Mouse (Mus musculus): Measurements from ENCODE around the gene Ano8. TPM values are rescaled to one million over a fixed set of nuclear protein-coding genes. Genes with fewer than 3 reads are reported as not detected.
"Not testable (repeated sequence)": the region's sequence is repeated elsewhere in the genome, so short reads cannot be mapped to it uniquely, and the experiment has no call there.

Ano8 gene
- total RNA-seq, 2 experiments from 2014 or later = 25.9 to 26.3 TPM

DNA sequence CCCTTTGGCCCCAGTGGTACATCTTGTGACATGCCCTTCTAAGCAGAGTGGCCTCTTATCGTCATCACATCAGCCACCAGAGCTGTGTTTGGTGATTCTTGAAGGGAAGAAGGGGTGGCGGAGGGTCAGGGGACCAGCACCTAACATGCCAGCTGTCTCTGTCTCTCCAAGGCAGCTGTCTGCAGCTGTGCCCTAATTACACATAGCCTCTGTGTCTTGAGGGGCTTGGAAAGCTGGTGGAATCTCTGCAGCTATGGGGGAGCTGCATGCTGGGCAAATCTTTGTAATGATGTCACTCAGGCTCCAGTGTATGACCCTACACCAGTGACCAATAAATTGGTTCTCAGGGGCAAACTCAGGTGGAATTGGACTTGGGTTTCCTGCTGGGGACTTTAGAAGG, 33.1 kb downstream of the Ano8 start:
- DNase-seq (ENCODE audit: low spot score in 2 of 2) = no peak

- no peak for DNase-seq (ENCODE audit: low spot score in 2 of 2)
Measured at GRCm38 (mm10) chr8:71451777-71452176, 34.0 kb downstream of the Ano8 start.

- DNase-seq (ENCODE audit: low spot score in 2 of 2) = no peak
Measured at GRCm38 (mm10) chr8:71451337-71451736, 34.4 kb downstream of the Ano8 start.

DNA sequence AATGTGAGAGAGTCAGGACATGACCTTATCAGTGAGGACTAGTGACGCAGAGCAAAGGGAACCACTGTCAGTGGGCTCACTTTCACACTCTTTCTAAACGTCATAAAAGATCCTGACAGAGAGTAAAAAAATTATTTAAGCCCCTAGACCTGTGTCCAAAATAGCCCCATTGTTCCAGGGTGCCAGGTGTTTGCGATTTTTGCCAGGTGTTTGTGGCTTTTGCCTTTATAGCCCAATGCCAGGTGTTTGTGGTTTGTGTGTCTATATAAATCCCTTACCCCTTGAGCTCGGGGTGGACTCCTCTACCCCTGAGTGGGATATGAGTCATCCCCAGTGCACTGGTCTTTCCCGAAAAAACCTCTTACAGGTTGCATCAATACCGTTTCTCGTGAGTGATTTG, 40.7 kb downstream of the Ano8 start:
- DNase-seq (ENCODE audit: low spot score in 2 of 2) = no peak

DNA sequence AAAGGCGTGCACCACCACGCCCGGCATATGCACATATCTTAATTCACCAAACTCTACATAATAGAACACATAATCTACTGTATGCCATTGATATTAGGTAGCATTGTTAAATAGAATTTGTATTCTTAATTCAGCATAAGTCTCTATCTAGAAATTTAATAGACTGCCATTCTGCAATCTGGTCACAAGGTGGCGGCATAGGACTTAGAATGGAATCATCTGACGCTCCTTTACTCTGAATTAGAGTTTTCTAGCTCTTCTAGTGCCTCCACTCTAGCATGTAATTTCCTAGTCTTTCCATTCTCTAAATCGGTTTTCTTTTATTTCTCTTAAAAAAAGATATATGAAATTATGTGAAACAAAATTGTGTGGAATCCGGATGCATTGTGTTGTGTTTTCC, 44.4 kb downstream of the Ano8 start:
- DNase-seq (ENCODE audit: low spot score in 2 of 2) = no peak

DNA sequence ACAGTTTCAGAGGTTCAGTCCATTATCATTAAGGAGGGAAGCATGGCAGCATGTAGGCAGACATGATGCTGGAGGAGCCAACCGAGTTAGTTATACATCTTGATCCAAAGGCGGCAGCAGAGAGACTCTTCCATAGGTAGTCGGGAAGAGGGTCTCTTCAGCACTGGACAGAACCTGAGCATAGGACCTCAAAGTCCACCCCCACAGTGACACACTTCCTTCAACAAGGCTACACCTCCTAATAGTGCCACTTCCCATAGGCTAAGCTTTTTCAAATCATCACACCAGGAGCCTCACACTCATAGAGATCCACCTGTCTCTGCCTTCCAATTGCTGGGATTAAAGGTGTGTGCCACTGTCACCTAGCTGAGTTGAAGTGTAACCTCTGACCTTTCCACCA, 48.7 kb downstream of the Ano8 start:
- no peak for DNase-seq (ENCODE audit: low spot score in 2 of 2)

- not testable (repeated sequence) for DNase-seq (ENCODE audit: low spot score in 2 of 2)
Measured at GRCm38 (mm10) chr8:71432935-71433334, 52.8 kb downstream of the Ano8 start.

Other genes with a start within 250 kb of the Ano8 start
- gene Myo9b, start 213.2 kb downstream of the Ano8 start, total RNA-seq (2021) = 10 to 100 TPM; 43.8 to 47.6 TPM
- gene Haus8, start 213.0 kb downstream of the Ano8 start, total RNA-seq (2021) = 10 to 100 TPM; 22.2 to 26.2 TPM
- 100 to 1,000 TPM; 210 to 221 TPM for gene Use1, start 119.1 kb downstream of the Ano8 start, total RNA-seq (2021)
- gene Ocel1, start 114.7 kb downstream of the Ano8 start, total RNA-seq (2021) = 10 to 100 TPM; 12.0 to 13.6 TPM
- gene Nr2f6, start 104.0 kb downstream of the Ano8 start, total RNA-seq (2021) = 10 to 100 TPM; 67.6 to 70.6 TPM
- 10 to 100 TPM; 21.6 to 21.8 TPM for gene Ushbp1, start 90.2 kb downstream of the Ano8 start, total RNA-seq (2021)
- 100 to 1,000 TPM; 108 to 109 TPM for gene Babam1, start 89.1 kb downstream of the Ano8 start, total RNA-seq (2021)
- 10 to 100 TPM; 13.5 to 14.6 TPM for gene Ankle1, start 80.0 kb downstream of the Ano8 start, total RNA-seq (2021)
- 10 to 100 TPM; 58.9 to 65.9 TPM for gene Abhd8, start 22.3 kb downstream of the Ano8 start, total RNA-seq (2021)
- 10 to 100 TPM; 87.7 to 89.8 TPM for gene Mrpl34, start 21.0 kb downstream of the Ano8 start, total RNA-seq (2021)
- 10 to 100 TPM; 61.2 to 61.4 TPM for gene Dda1, start 16.8 kb downstream of the Ano8 start, total RNA-seq (2021)
- gene Gtpbp3, start 2.1 kb upstream of the Ano8 start, total RNA-seq (2021) = 10 to 100 TPM; 30.6 to 32.0 TPM
- gene Plvap, start 25.8 kb upstream of the Ano8 start, total RNA-seq (2021) = 100 to 1,000 TPM; 179 to 185 TPM
- gene Ccdc194, start 39.7 kb upstream of the Ano8 start, total RNA-seq (2021) = under 1 TPM in 1 of 2 experiments, not detected in 1; 0.25 TPM
- 10 to 100 TPM; 39.6 to 46.0 TPM for gene Bst2, start 51.5 kb upstream of the Ano8 start, total RNA-seq (2021)
- 10 to 100 TPM; 74.5 to 76.0 TPM for gene Mvb12a, start 57.0 kb upstream of the Ano8 start, total RNA-seq (2021)
- gene Tmem221, start 72.9 kb upstream of the Ano8 start, total RNA-seq (2021) = 1 to 10 TPM; 4.4 to 4.5 TPM
- under 1 TPM; 0.25 to 0.65 TPM for gene Nxnl1, start 80.6 kb upstream of the Ano8 start, total RNA-seq (2021)
- 100 to 1,000 TPM; 110 to 111 TPM for gene Slc27a1, start 82.9 kb upstream of the Ano8 start, total RNA-seq (2021)
- 100 to 1,000 TPM; 136 to 144 TPM for gene Pgls, start 106.2 kb upstream of the Ano8 start, total RNA-seq (2021)
- gene Fam129c, start 111.7 kb upstream of the Ano8 start, total RNA-seq (2021) = 1 to 10 TPM; 3.4 to 4.3 TPM
- 10 to 100 TPM; 74.6 to 78.2 TPM for gene Colgalt1, start 125.0 kb upstream of the Ano8 start, total RNA-seq (2021)
- gene Unc13a, start 185.8 kb upstream of the Ano8 start, total RNA-seq (2021) = 10 to 100 TPM; 11.7 to 12.9 TPM
- 10 to 100 TPM; 17.7 to 19.3 TPM for gene Jak3, start 190.3 kb upstream of the Ano8 start, total RNA-seq (2021)
- 1 to 10 TPM; 6.8 to 8.5 TPM for gene Insl3, start 203.3 kb upstream of the Ano8 start, total RNA-seq (2021)
- gene B3gnt3, start 215.8 kb upstream of the Ano8 start, total RNA-seq (2021) = 1 to 10 TPM; 4.4 to 5.0 TPM
- gene Fcho1, start 239.8 kb upstream of the Ano8 start, total RNA-seq (2021) = 1 to 10 TPM; 8.4 to 9.8 TPM